12 mouse cellular contexts compared by ENCODE assay signal in the genomic region with DNA sequence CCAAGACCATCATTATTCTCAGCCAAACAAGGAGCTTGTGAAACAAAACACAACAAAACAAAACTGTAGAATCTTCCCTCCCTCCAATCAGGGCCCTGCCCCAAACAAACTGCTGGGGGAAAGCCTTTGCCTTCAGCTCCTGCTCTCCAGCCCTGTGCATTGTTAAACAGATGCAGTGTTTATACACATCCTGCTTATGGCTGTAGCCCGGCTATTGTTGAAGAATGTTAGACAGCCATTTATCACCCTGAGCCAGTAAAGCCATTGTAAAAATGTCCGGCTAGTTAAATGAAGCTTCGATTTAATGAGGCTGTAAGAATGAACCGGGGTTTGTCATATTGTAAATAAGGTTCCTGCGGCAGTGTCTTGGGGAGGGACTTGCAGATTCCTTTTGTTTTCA.
DNase-seq lines count a peak whose midpoint lies in the region; ATAC-seq and TF ChIP-seq lines count a peak whose summit lies in the region.
"Had no signal": no experiment of that assay in that cellular context is flagged by ENCODE, and none has a peak within 500 bp of the region (broad histone marks: within the 10 kb centered on the region; RNA-seq: fewer than 3 reads in every experiment).

No protein-coding gene starts in this region.

- TF ChIP-seq CTCF in hindbrain, postnatal 0 days (IDR thresholded peaks at IDR 0.05; ENCODE audit: low read depth): no peak
- TF ChIP-seq CTCF in midbrain, postnatal 0 days (IDR thresholded peaks at IDR 0.05): no peak

- H3K27me3 ChIP-seq in hindbrain, embryonic 11.5 days (ENCODE audit: control insufficient read depth, insufficient read depth, low read length): no peaks in the 10 kb centered on the region
- no peaks in the 10 kb centered on the region for H3K27me3 ChIP-seq in hindbrain, postnatal 0 days (ENCODE audit: insufficient read depth, low read length)
- H3K27me3 ChIP-seq in hindbrain, embryonic 14.5 days (ENCODE audit: control insufficient read depth, insufficient read depth, low read length): no peaks in the 10 kb centered on the region
- no peaks in the 10 kb centered on the region for H3K27me3 ChIP-seq in midbrain, postnatal 0 days (ENCODE audit: insufficient read depth, low read length)

- H3K9ac ChIP-seq in hindbrain, embryonic 11.5 days (ENCODE audit: low read depth, low read length): no peak overlapping the region
- H3K9ac ChIP-seq in hindbrain, postnatal 0 days (replicated peaks; ENCODE audit: low read length): no peak overlapping the region
- peak overlapping the region; percentile 9; the same call in 1 of the 2 replicates for H3K9ac ChIP-seq in hindbrain, embryonic 14.5 days
- no peak overlapping the region for H3K9ac ChIP-seq in midbrain, postnatal 0 days (replicated peaks; ENCODE audit: low read length, poor library complexity, severe bottlenecking)

- peaks cover 3% of the 10 kb centered on the region for H3K4me1 ChIP-seq in hindbrain, embryonic 11.5 days (replicated peaks; ENCODE audit: control insufficient read depth, insufficient read depth, low read length)
- no peaks in the 10 kb centered on the region for H3K4me1 ChIP-seq in hindbrain, postnatal 0 days (ENCODE audit: insufficient read depth, low read length)
- H3K4me1 ChIP-seq in hindbrain, embryonic 14.5 days (replicated peaks; ENCODE audit: control insufficient read depth, insufficient read depth, low read length): peaks cover 12% of the 10 kb centered on the region
- H3K4me1 ChIP-seq in midbrain, postnatal 0 days (ENCODE audit: insufficient read depth, low read length): no peaks in the 10 kb centered on the region

- peak; percentile 41 for DNase-seq in hindbrain, embryonic 11.5 days (ENCODE audit: low spot score)
- DNase-seq in hindbrain, postnatal 0 days (ENCODE audit: low spot score): no peak
- DNase-seq in embryo, embryonic 10 days (ENCODE audit: low spot score): peak; percentile 63
- DNase-seq in hindbrain, embryonic 14.5 days (ENCODE audit: low spot score): no peak
- DNase-seq in midbrain, postnatal 0 days (ENCODE audit: low spot score): peak; percentile 14
- no peak for DNase-seq in cerebellum, postnatal 14 days
- no peak for DNase-seq in adrenal gland, adult 2 months
- no peak for DNase-seq in liver
- DNase-seq: adrenal gland, postnatal 36 days; cerebellum, adult 2 months; kidney, postnatal 36 days had no signal

- WGBS in hindbrain, embryonic 11.5 days: 13% methylated on average over 5 of the region's 5 CpGs
- 11% methylated on average over 5 of the region's 5 CpGs for WGBS in hindbrain, postnatal 0 days
- 7% methylated on average over 5 of the region's 5 CpGs for WGBS in hindbrain, embryonic 14.5 days
- 12% methylated on average over 5 of the region's 5 CpGs for WGBS in midbrain, postnatal 0 days

- no peaks in the 10 kb centered on the region for H3K9me3 ChIP-seq in hindbrain, embryonic 11.5 days (ENCODE audit: control insufficient read depth, low read length)
- H3K9me3 ChIP-seq in hindbrain, postnatal 0 days (ENCODE audit: low read length): no peaks in the 10 kb centered on the region
- no peaks in the 10 kb centered on the region for H3K9me3 ChIP-seq in hindbrain, embryonic 14.5 days (ENCODE audit: control insufficient read depth, low read length)
- no peaks in the 10 kb centered on the region for H3K9me3 ChIP-seq in midbrain, postnatal 0 days (ENCODE audit: low read length)

- no peak overlapping the region for H3K27ac ChIP-seq in hindbrain, embryonic 11.5 days (ENCODE audit: low read depth, low read length)
- H3K27ac ChIP-seq in hindbrain, postnatal 0 days: no peak overlapping the region
- H3K27ac ChIP-seq in hindbrain, embryonic 14.5 days: 0 out of 2 replicates have a peak overlapping the region, but pooled peaks have one; percentile 11
- no peak overlapping the region for H3K27ac ChIP-seq in midbrain, postnatal 0 days (ENCODE audit: low read depth, low read length)

- no peak overlapping the region for H3K4me2 ChIP-seq in hindbrain, embryonic 11.5 days (replicated peaks; ENCODE audit: low read depth, low read length)
- no peak overlapping the region for H3K4me2 ChIP-seq in hindbrain, postnatal 0 days (ENCODE audit: low read depth, low read length)
- no peak overlapping the region for H3K4me2 ChIP-seq in hindbrain, embryonic 14.5 days (replicated peaks)
- H3K4me2 ChIP-seq in midbrain, postnatal 0 days (ENCODE audit: low read depth, low read length, poor library complexity, severe bottlenecking): no peak overlapping the region

- peak; percentile 87 for ATAC-seq in hindbrain, embryonic 11.5 days (ENCODE audit: low FRiP score)
- no peak for ATAC-seq in hindbrain, postnatal 0 days
- ATAC-seq in hindbrain, embryonic 14.5 days (ENCODE audit: low FRiP score): no peak
- ATAC-seq in midbrain, postnatal 0 days (ENCODE audit: low FRiP score): no peak

- H3K36me3 ChIP-seq in hindbrain, embryonic 11.5 days (ENCODE audit: control insufficient read depth, insufficient read depth, low read length): no peaks in the 10 kb centered on the region
- H3K36me3 ChIP-seq in hindbrain, postnatal 0 days (ENCODE audit: insufficient read depth, low read length): no peaks in the 10 kb centered on the region
- H3K36me3 ChIP-seq in hindbrain, embryonic 14.5 days (replicated peaks; ENCODE audit: control insufficient read depth, insufficient read depth): no peaks in the 10 kb centered on the region
- H3K36me3 ChIP-seq in midbrain, postnatal 0 days (ENCODE audit: insufficient read depth, low read length): no peaks in the 10 kb centered on the region

- H3K4me3 ChIP-seq in hindbrain, embryonic 11.5 days (ENCODE audit: low read depth, low read length): no peak overlapping the region
- H3K4me3 ChIP-seq in hindbrain, postnatal 0 days (ENCODE audit: low read length): no peak overlapping the region
- H3K4me3 ChIP-seq in hindbrain, embryonic 14.5 days (replicated peaks; ENCODE audit: low read length): no peak overlapping the region
- H3K4me3 ChIP-seq in midbrain, postnatal 0 days (ENCODE audit: low read depth, low read length): no peak overlapping the region
- H3K4me3 ChIP-seq: erythroblast, embryonic 14.5 days had no signal

Comparison
In these comparisons a context has a peak if more than half of its experiments do, and no peak if none do; other contexts are left out.
1. DNase-seq: peak in hindbrain, embryonic 11.5 days (single experiment), embryo, embryonic 10 days (single experiment) and midbrain, postnatal 0 days (single experiment); none in hindbrain, postnatal 0 days (single experiment), hindbrain, embryonic 14.5 days (single experiment), cerebellum, postnatal 14 days (0 of 2), adrenal gland, adult 2 months (single experiment) and liver (single experiment).